Mouse (Mus musculus) naive thymus-derived CD4-positive, alpha-beta T cell, adult 2 months (primary cell): Measurements from ENCODE around the gene Pfkm.

ENCODE experiments used
- DNase-seq: peaks from one replicate; pipeline ENCODE4 v3.0.0-alpha.2; 2011; ENCODE audit warnings: low read depth

Pfkm gene

GRCm38 (mm10) chr15:98139763-98140162 lies 47.4 kb downstream of the Pfkm start:
- no peak for DNase-seq

- DNase-seq, result no peak
Measured at GRCm38 (mm10) chr15:98140809-98141208, 48.4 kb downstream of the Pfkm start.

DNA sequence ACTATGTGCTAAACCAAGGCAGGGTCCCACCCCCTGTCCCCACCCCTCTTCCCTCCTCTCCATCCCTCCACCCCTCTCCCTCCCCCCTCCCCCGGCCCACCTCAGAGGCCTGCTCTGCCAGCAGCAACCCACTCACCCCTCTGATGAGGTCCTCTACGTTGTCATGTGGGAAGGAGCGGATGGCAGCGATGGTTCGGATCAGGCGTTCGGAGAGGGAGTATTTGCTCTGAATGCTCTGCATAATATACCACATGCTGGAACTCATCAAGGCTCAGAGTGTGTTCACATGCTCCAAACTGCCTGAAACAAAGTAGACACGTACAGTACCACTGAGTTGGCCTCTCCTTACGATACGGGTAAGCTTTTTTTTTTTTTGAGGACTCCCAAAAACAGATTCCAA lies 50.1 kb downstream of the Pfkm start:
- DNase-seq, result no peak

DNA sequence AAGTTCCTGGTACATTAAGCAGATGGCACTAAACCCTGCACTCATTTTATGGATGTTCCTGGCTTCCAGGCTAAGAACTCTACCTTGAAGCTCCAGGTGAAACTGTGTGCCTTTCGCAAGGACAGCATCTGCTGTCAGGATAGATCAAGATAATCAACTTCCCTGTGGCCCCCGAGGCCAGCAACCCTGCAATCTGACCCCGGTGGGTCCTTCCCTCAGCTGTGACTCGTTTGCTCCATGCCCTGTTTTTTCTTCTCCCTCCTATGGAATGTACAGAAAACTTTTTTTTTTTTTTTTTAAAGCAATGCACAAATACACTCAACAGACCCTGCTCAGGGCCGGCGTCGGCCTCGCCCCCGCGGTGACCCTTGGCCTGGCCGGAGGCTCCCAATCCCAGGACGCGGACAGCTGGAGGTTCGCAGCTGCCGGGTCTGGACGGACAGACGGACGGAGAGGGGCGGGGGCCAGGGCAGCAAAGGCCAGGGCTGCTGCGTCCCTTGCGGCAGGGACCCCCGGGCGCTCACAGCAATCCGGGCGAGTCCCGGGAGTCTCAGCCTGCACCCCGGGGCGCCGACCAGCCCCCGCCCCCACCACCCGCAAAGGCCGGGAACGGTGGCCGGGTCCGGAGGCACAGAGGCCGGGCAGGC lies 52.6 kb downstream of the Pfkm start:
- peak; percentile 28 for DNase-seq

GRCm38 (mm10) chr15:98145559-98146181 lies 53.3 kb downstream of the Pfkm start:
- DNase-seq, result peak; percentile 94

GRCm38 (mm10) chr15:98148356-98148755 lies 56.0 kb downstream of the Pfkm start:
- DNase-seq, result no peak

DNA sequence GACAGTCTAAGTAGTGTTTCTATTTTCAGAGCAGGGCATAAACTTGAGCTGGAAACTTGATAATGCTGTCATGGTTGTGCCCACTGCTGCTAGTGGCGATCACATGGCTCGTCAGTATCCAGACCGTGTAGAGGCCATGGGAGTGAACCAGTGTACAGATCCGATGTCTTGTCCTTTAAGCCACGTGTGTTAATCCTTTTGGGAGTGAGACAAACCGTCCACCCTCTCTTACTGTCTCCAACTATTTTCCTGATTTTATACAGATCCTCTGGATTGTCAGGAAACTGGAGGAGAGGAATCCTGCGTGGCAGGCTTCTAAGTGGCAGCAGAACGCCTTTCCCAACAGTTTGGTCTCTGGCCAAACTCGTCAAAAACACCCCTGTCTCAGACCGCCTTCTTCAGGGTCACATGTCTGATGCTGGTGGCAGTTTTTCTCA lies 56.8 kb downstream of the Pfkm start:
- no peak for DNase-seq

DNA sequence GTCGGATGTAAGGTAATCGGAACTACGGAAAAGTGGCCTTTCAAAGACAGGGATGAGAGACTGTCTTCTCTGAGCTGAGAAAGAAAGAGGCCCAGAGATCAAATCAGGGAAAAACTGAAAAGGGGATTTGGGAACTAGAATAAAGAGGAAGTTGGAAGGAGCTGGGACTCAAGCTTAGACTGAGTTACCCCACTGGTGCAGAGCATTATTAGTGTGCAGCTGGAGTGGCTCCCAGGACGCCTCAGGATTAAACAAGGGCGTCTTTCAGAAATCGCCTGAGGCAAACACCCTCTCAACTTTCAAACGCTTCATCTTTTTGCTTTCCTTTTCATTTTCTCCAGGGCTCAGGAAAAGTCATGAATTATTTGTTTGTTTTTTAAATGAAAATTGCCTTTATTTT lies 60.5 kb downstream of the Pfkm start:
- no peak for DNase-seq

GRCm38 (mm10) chr15:98153625-98154024 lies 61.2 kb downstream of the Pfkm start:
- peak; percentile 68 for DNase-seq

DNA sequence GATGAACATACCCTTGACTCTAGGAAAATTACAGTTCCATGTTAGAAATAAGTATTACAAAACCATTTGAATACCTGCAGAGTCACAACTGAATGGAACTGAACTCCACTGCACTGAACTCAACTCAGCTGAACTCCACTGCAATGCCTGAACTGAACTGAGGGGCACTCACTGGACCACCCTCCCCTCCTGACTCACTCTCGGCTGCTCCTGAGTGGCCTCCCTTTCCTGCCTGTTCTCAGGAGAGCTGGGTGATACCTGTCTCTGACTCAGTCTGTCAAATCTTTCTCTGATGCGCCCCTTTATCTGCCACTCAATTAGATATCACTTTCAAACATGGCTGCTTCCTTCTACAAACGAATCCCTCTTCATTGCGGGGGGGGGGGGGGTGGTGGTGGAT lies 61.8 kb downstream of the Pfkm start:
- peak; percentile 10 for DNase-seq

DNA sequence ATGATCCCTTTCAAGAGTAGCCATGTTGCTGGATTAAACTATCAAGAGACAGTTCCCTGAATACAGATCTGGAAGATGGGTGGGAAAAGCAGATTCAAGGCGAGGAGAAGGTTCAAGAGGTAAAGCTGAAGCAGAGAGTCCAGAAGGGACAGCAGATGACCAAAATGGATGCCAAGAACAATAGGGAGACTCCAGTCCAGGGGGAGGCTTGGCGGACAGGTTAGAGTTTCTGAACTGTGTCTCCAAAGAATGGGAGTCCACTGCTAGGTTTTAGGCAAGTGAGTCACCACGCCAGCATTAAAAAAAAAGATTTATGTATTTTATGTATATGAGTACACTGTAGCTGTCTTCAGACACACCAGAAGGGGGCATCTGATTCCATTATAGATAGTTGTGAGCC lies 62.2 kb downstream of the Pfkm start:
- DNase-seq, result no peak

GRCm38 (mm10) chr15:98155272-98155671 lies 62.9 kb downstream of the Pfkm start:
- DNase-seq, result no peak

DNA sequence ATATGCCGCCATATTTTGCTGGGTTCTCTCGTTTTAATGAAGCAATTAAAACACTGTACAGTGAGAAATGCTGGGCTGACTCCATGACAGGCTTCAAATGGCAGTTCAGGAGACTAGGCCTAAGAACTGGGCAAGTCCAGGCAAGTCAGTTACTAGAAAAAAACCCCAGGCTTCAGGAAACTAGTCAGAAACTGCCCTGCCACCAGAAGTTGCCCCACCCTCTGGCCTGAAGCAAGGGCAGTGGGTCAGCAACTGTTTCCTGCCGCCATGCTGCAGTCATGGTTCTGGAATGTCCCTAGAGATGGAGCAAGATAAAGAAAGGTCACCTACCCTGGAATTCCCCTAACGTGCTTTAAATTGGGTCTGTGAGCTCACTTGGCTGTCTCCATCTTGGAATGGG lies 63.6 kb downstream of the Pfkm start:
- no peak for DNase-seq

DNA sequence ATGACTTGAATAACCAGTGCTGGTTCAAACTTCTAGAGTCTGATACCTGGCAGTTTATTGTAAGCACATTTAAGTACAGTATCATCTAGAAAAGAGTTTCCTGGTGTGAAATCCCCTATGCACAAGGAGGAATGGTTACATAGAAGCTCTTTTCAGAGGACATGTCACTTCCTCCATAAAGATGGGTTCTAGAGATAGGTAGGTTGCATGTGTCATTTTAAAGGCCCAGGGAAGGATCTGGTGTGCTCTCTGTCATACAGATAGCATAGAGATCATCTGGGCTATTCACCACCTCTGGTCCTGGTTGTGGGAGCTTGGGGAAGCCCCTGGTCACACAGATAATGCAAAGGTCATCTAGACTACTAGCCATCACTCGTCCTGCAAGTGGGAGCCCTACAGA lies 64.9 kb downstream of the Pfkm start:
- DNase-seq, result no peak

- DNase-seq, result no peak
Measured at GRCm38 (mm10) chr15:98161026-98161805, 68.8 kb downstream of the Pfkm start.

GRCm38 (mm10) chr15:98162561-98162960 lies 70.2 kb downstream of the Pfkm start:
- DNase-seq, result no peak

- DNase-seq, result no peak
Measured at GRCm38 (mm10) chr15:98165525-98165924, 73.1 kb downstream of the Pfkm start, which contains the start of gene Asb8. TSS of gene Asb8 (minus strand) at chr15:98165625.

DNA sequence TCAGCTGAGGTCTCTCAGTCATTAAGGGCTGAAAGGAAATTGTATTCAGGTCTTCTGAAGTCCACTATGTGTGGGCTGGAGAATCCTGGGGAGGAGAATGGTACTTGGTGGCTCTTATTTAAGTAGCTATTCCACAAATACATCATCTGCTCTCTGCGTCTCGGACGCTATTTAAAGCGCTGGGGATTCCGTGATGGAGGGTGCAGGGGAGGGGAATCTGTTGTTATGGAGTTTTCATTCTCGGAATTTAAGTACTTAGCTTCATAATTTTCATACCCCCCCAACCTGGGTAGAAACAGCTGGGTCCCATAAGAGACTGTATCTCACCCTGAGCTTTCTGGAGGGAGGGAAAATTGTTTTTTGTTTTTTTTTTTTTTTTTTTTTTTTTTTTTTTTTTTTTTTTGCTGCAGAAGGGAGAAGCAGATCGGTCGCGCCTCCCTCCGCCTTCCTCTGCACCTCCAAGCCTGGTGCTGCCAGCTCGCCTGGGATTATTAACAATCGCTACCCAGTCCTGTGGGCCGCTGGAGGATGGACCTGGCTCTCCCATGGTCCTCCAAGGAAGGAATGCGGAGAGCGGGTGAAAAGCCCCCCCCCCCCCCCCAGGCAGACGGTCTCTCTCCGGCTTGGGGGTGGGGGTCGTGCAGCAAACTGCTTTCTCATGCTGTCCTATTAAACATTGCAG lies 74.7 kb downstream of the Pfkm start, which contains the start of gene Ccdc184:
Gene Ccdc184 (plus strand): TSS at position 196 of the 682 bp plus-strand sequence.
- no peak for DNase-seq

- DNase-seq, result peak; percentile 86
Measured at GRCm38 (mm10) chr15:98167645-98168621, 75.5 kb downstream of the Pfkm start.

- DNase-seq, result no peak
Measured at GRCm38 (mm10) chr15:98168622-98169004, 76.2 kb downstream of the Pfkm start.

GRCm38 (mm10) chr15:98170365-98170764 lies 78.0 kb downstream of the Pfkm start:
- DNase-seq, result no peak
